Mouse (Mus musculus) midbrain, embryonic 10.5 days (tissue): ENCODE measurements around the gene Mid1. TPM values are rescaled to one million over a fixed set of nuclear protein-coding genes. Genes with fewer than 3 reads are reported as not detected.

Source experiments
- DNase-seq: peaks from one replicate; pipeline ENCODE4 v3.0.0-alpha.2; 2017; ENCODE audit warnings: low spot score
- H3K27ac ChIP-seq: fragments of 300-500 bp; sonication (generic); replicated peaks from 2 replicates; pipeline ENCODE4 v1.5.1; 2016; ENCODE audit warnings: mild to moderate bottlenecking
- H3K27me3 ChIP-seq: fragments of 300-500 bp; sonication (generic); 2 replicates; pipeline ENCODE4 v1.6.1; 2016; ENCODE audit warnings: low read depth, mild to moderate bottlenecking; ENCODE audit not compliant: poor library complexity, severe bottlenecking
- H3K36me3 ChIP-seq: fragments of 300-500 bp; sonication (generic); 2 replicates; pipeline ENCODE4 v1.6.1; 2016; ENCODE audit warnings: mild to moderate bottlenecking, moderate library complexity
- H3K4me1 ChIP-seq: fragments of 300-500 bp; sonication (generic); 2 replicates; pipeline ENCODE4 v1.6.1; 2016
- H3K4me3 ChIP-seq: fragments of 300-500 bp; sonication (generic); 2 replicates; pipeline ENCODE4 v1.5.1; 2016; ENCODE audit warnings: mild to moderate bottlenecking, moderate library complexity
- H3K9me3 ChIP-seq: fragments of 300-500 bp; sonication (generic); replicated peaks from 2 replicates; pipeline ENCODE4 v1.6.1; 2016; ENCODE audit warnings: mild to moderate bottlenecking
- WGBS: fragments of 180-500 bp; shearing (Covaris S2); methylation state at CpG from one replicate; pipeline ENCODE4 v1.1.7; 2016; 5-methylcytosine and 5-hydroxymethylcytosine counted together
- polyA plus RNA-seq: library from polyadenylated mRNA; unstranded; fragments of >200 nt; fragmentation: Nextera tagmentation; extraction: Ambion mirVana; gene quantifications from 2 replicates; pipeline ENCODE4 v1.2.1, GENCODE M21; 2016

Mid1 gene
- 22.4 and 24.1 TPM in 2 replicates for polyA plus RNA-seq

GRCm38 (mm10) chrX:169685131-169685530 lies at the start of gene Mid1:
Mid1 (plus strand) TSS chrX:169685199.
- H3K9me3 ChIP-seq = no peaks in the 10 kb centered on the region
- H3K27me3 ChIP-seq = peaks cover 96% of the 10 kb centered on the region
- H3K36me3 ChIP-seq = no peaks in the 10 kb centered on the region
- H3K4me3 ChIP-seq = peak within 1 kb of the TSS; percentile 48
- H3K4me1 ChIP-seq = no peaks in the 10 kb centered on the region; the same call in 1 of the 2 replicates
- DNase-seq = peak; percentile 22
- peak within 1 kb of the TSS; percentile 76 for H3K27ac ChIP-seq
- WGBS = 16% methylated on average over 10 of the region's 10 CpGs

GRCm38 (mm10) chrX:169673056-169673455 lies 11.9 kb upstream of the Mid1 start:
- H3K27me3 ChIP-seq = peaks cover 91% of the 10 kb centered on the region
- no peak for DNase-seq
- H3K9me3 ChIP-seq = no peaks in the 10 kb centered on the region
- no peaks in the 10 kb centered on the region for H3K4me1 ChIP-seq
- no peaks in the 10 kb centered on the region for H3K36me3 ChIP-seq
- H3K4me3 ChIP-seq = no peak overlapping the region
- H3K27ac ChIP-seq = no peak overlapping the region

DNA sequence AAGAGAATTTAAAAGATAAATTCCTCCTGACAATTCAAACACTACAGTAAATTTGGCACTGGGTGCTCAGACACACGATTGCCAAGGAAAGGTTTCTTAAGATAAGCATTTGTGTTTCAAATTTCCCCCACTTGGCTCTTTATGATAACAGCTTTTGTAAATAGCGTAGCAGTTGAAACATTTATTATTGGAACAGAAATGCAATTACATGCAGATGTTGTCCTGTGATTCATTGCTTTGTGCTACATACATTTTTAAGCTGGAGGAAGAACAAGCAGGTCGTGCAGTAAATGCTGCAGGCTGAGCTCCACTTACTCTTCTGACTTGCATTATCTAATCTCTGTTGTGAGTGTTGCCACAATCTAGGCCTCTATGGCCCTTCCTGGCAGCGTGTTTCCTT lies 8.7 kb upstream of the Mid1 start:
- Histone ChIP-seq H3K4me1 (no peaks in the 10 kb centered on the region), H3K27me3 (peaks cover 92% of the 10 kb centered on the region), H3K4me3 (no peak overlapping the region), H3K36me3 (no peaks in the 10 kb centered on the region), H3K27ac (no peak overlapping the region), H3K9me3 (no peaks in the 10 kb centered on the region)
- no peak for DNase-seq
- 80% methylated on average over 4 of the region's 4 CpGs for WGBS

- DNase-seq = no peak
- Histone ChIP-seq H3K36me3 (no peaks in the 10 kb centered on the region), H3K4me1 (no peaks in the 10 kb centered on the region; the same call in 1 of the 2 replicates), H3K27ac (no peak overlapping the region), H3K27me3 (peaks cover 98% of the 10 kb centered on the region), H3K9me3 (no peaks in the 10 kb centered on the region), H3K4me3 (peak overlapping the region; percentile 48)
- 47% methylated on average over 8 of the region's 8 CpGs for WGBS
These were observed 732 bp downstream of the Mid1 start for GRCm38 (mm10) chrX:169685731-169686130.

GRCm38 (mm10) chrX:169691217-169691616 lies 6.2 kb downstream of the Mid1 start:
- Histone ChIP-seq H3K4me3 (no peak overlapping the region), H3K27me3 (peaks cover 100% of the 10 kb centered on the region), H3K9me3 (no peaks in the 10 kb centered on the region), H3K36me3 (no peaks in the 10 kb centered on the region), H3K4me1 (peaks cover 4% of the 10 kb centered on the region; the same call in 1 of the 2 replicates), H3K27ac (no peak overlapping the region)
- no peak for DNase-seq
- 49% methylated on average over 2 of the region's 2 CpGs for WGBS

DNA sequence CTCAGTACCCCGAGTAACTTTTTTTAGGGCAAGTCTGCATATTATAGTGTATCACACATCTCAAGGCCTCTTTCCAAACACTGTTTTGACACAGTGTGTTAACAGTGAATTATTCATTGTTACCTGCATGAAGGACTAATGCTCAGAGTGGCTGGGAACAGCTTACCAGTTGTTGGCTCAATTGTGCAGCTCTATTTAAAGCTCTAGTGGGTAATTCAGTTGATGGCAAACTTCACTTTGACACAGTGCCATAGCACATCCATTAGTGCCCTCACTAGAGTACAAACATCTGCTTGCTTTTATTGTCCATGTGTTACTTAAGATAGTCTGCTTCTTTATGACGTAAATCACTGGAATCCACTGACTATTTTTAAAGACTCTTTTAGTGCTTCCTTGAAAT lies 6.7 kb downstream of the Mid1 start:
- Histone ChIP-seq H3K27me3 (peaks cover 100% of the 10 kb centered on the region), H3K9me3 (no peaks in the 10 kb centered on the region), H3K27ac (no peak overlapping the region), H3K36me3 (no peaks in the 10 kb centered on the region), H3K4me3 (no peak overlapping the region), H3K4me1 (peaks cover 4% of the 10 kb centered on the region; the same call in 1 of the 2 replicates)
- WGBS = 74% methylated on average over 2 of the region's 2 CpGs
- no peak for DNase-seq

DNA sequence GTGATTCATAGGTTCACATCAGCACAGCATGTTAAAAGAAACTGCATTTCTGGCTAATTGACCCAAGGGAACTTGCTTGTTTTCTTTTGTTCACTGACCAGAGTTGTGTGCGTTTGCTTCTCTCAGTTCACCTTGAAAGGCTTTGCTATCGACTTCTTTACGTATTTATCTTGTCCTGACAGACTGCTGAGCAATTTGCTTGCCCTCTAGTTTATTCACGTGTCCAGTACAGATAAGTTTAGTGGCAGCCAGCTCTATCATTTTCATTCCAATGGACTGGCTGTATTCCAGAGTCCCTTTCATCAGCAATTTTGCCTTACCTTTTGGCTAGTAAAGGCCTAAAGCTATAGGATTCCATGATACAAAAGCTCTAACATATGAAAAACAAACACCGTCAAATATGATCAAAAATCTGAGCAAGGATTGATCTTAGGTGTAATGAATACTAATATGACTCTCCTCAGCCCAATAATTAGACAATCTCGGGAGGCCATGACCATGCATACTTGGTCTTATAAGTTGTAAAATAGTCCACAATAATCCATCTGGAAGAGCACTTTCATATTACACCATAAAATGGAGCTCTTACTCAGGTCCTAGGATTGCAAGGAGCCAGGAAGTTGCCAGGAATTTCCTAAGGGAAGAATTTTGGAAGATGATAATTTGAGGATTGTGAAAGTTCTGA lies 7.4 kb downstream of the Mid1 start:
- Histone ChIP-seq H3K4me1 (peaks cover 4% of the 10 kb centered on the region; the same call in 1 of the 2 replicates), H3K4me3 (no peak overlapping the region), H3K27ac (no peak overlapping the region), H3K27me3 (peaks cover 100% of the 10 kb centered on the region), H3K9me3 (no peaks in the 10 kb centered on the region), H3K36me3 (no peaks in the 10 kb centered on the region)
- DNase-seq = no peak
- 73% methylated on average over 6 of the region's 6 CpGs for WGBS

GRCm38 (mm10) chrX:169704016-169704602 lies 19.1 kb downstream of the Mid1 start:
- no peaks in the 10 kb centered on the region for H3K36me3 ChIP-seq
- WGBS = 96% methylated on average over 2 of the region's 2 CpGs
- DNase-seq = no peak
- H3K27ac ChIP-seq = no peak overlapping the region
- peaks cover 99% of the 10 kb centered on the region for H3K27me3 ChIP-seq
- H3K4me3 ChIP-seq = no peak overlapping the region
- no peaks in the 10 kb centered on the region for H3K9me3 ChIP-seq
- no peaks in the 10 kb centered on the region for H3K4me1 ChIP-seq

- 86% methylated on average over 1 of the region's 1 CpGs for WGBS
- Histone ChIP-seq H3K9me3 (no peaks in the 10 kb centered on the region), H3K27me3 (peaks cover 93% of the 10 kb centered on the region), H3K27ac (no peak overlapping the region), H3K4me3 (no peak overlapping the region), H3K36me3 (no peaks in the 10 kb centered on the region), H3K4me1 (no peaks in the 10 kb centered on the region)
- DNase-seq = no peak
These were observed 38.5 kb downstream of the Mid1 start for GRCm38 (mm10) chrX:169723511-169723910.

DNA sequence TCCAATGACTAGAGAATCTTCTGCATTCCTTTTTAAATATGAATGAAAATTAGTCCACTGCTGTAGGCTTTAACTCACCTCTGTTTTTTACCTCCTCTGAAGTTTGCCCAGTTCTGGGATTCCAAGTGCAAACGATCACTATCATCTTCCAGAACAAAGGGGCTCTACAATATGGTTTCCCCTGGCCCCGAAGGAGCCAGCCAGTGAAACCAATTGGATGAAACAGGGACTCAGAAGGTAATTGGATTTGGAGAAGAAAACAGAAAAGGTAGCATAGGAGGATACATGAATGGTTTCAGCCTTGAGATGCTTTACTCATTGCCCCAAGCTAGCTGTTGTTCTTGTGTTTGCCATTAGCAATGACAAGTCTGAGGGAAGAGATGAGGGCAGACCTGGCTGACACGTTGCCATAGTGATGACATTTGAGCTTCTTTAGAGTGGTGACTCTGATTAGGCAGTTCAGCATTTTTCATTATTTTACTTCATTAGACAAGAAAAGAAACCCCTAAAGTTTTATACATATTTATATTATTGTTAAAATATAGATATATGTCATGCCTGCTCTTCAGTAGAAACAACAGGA lies 50.5 kb downstream of the Mid1 start:
- Histone ChIP-seq H3K27me3 (peaks cover 92% of the 10 kb centered on the region), H3K27ac (no peak overlapping the region), H3K4me1 (peaks cover 12% of the 10 kb centered on the region), H3K36me3 (no peaks in the 10 kb centered on the region), H3K4me3 (no peak overlapping the region), H3K9me3 (no peaks in the 10 kb centered on the region)
- WGBS = 33% methylated on average over 3 of the region's 3 CpGs
- DNase-seq = no peak

- WGBS = 89% methylated on average over 3 of the region's 3 CpGs
- DNase-seq = no peak
- no peak overlapping the region for H3K4me3 ChIP-seq
- no peaks in the 10 kb centered on the region for H3K4me1 ChIP-seq
- H3K36me3 ChIP-seq = no peaks in the 10 kb centered on the region
- no peak overlapping the region for H3K27ac ChIP-seq
- peaks cover 77% of the 10 kb centered on the region for H3K27me3 ChIP-seq
- no peaks in the 10 kb centered on the region for H3K9me3 ChIP-seq
These were observed 73.0 kb downstream of the Mid1 start for GRCm38 (mm10) chrX:169758001-169758400.

DNA sequence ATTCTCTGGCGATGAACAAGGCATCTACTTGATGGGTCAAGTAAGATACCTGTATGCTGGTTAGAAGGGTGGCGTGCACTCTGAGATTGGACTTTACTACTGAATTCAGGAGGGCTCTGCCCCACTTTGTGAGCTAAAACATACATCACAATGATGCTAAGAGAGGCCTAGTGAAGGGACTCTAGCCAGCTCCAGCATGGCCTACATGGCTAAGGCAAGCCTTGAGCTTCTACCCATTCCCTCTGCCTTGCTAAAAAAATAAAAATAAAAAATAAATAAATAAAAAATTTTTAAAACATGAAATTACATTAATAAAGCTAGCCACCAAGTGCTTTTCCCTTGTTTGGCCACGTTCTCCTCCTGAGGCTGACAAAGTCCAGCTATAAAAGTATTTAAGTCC lies 94.5 kb downstream of the Mid1 start, which contains the start of gene 4933400A11Rik:
Gene 4933400A11Rik, minus strand, starts transcription at position 101 of the 400 bp plus-strand sequence.
- Histone ChIP-seq H3K36me3 (no peaks in the 10 kb centered on the region), H3K4me1 (no peaks in the 10 kb centered on the region), H3K27ac (no peak within 1 kb of the TSS), H3K27me3 (peaks cover 94% of the 10 kb centered on the region), H3K4me3 (no peak within 1 kb of the TSS), H3K9me3 (no peaks in the 10 kb centered on the region)
- DNase-seq = no peak
- 92% methylated on average over 3 of the region's 3 CpGs for WGBS

- WGBS = 90% methylated on average over 5 of the region's 5 CpGs
- peaks cover 11% of the 10 kb centered on the region for H3K4me1 ChIP-seq
- H3K4me3 ChIP-seq = no peak overlapping the region
- no peaks in the 10 kb centered on the region for H3K9me3 ChIP-seq
- H3K27ac ChIP-seq = no peak overlapping the region
- peaks cover 50% of the 10 kb centered on the region for H3K27me3 ChIP-seq
- no peak for DNase-seq
- no peaks in the 10 kb centered on the region for H3K36me3 ChIP-seq
These were observed 104.7 kb downstream of the Mid1 start for GRCm38 (mm10) chrX:169789702-169790101.
